Mouse (Mus musculus) spleen, embryonic (tissue): ENCODE measurements around the gene 5730596B20Rik.

Source experiments
- CTCF ChIA-PET: fragments of 350-600 bp; sonication (Branson Sonifier 250); formaldehyde crosslinking; loops from one replicate; lab custom pipeline; 2022; lab: Charles Lee

Gene 5730596B20Rik

DNA sequence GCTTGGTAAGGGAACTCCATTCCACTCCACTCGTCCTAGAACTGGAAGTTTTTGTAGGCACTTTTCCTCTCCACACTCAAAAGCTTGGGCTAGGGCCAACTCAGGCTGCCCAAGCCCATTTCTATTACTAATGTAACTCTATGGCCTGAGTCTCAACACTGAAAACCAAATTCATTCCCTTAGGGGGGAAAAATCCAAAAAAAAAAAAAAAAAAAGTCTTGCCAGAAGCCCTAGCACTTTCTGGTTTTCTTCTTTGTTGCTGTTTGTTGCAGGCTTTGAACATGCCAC, 15.3 kb upstream of the 5730596B20Rik start:
- CTCF ChIA-PET: no interaction called here

DNA sequence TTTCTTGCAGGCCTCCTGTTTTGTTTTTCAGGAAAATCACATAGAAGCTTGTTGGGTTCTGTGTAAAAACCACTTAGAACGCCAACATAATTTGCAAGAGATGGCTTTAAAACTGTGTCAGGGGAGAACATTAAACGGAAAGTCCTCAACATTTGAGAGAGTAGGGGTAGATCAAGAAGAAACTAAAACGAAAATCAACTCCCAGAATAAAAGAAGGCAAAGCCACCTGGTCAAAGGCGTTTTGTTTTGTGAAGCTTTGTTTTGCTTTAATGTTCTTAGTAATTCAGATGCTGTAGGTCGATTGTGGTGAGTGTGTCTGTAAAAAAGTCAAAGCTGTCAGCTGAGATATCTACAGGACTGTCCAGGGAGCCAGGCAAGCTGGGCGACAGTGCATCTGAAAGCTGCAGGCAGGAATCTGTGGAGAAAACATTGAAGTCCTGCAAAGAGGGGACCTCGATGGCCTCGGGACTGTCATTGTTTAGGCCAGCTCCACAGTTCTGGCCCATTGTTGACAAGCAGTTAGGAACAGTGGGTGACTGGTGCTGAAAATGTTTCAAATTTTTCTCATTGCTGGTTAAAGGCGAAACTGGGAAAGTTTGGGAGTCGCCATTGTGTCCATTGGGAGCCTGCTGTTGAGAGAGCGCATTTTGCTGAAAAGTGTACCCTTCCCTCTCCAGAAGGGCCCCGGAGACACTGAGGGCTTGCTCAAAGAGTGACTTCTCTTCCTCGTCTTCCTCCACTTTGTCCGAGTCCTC, 14.5 kb upstream of the 5730596B20Rik start:
- CTCF ChIA-PET: no interaction called here

DNA sequence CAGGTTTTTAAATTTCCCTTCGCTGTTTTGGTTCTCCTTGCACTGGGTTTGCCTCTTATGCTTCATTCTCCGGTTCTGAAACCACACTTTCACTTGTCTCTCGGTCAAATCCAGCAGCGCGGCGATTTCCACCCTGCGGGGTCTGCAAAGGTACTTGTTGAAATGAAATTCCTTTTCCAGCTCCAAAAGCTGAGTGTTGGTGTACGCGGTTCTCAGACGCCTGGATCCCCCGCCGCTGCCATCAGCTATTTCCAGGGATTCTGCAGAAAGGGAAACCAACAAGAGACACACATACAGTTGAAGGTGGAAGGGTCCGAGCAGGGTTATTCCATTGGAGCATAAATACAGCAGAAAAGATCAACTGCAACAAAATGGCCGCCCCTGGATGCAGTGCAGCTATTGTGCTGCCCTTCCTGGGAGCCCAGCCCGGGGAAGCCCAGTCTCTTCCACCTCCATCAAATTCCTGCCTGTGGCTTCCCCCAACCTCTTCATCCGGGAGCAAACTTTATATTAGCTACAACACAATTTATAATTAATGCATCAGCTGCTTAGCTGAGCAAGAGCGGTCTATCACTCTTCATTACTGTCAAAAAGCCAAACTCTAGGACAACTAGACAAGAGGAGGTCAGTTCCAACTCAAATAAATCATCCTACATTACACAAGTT, 13.8 kb upstream of the 5730596B20Rik start:
- CTCF ChIA-PET: no interaction called here

DNA sequence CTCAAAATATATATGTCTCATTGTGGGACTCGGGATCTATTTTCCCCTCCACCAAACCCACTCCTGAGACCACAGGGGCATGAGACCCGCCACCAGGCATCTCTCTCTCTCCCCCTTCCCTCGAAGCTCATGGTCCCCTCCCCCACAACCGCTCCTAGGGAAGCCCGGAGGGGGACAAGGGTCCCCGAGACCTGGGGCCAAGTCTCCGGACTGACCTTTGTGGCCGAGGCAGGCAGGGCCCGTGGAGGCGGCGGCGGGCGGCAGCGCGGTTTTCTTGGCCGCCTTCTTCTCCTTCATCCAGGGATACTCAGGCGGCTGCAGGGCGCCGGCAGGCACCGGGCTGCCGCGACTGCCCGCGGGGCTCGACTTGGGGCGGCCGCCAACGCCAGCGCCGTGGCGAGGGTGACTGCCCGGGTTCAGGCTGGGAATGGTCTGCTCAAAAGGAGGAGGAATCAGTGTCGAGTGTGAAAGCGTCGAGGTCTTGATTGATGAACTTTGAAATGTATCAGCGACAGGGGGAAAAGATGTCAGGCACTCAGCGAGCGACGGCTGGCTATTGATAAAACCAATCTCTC, 13.2 kb upstream of the 5730596B20Rik start:
- CTCF ChIA-PET: no interaction called here

DNA sequence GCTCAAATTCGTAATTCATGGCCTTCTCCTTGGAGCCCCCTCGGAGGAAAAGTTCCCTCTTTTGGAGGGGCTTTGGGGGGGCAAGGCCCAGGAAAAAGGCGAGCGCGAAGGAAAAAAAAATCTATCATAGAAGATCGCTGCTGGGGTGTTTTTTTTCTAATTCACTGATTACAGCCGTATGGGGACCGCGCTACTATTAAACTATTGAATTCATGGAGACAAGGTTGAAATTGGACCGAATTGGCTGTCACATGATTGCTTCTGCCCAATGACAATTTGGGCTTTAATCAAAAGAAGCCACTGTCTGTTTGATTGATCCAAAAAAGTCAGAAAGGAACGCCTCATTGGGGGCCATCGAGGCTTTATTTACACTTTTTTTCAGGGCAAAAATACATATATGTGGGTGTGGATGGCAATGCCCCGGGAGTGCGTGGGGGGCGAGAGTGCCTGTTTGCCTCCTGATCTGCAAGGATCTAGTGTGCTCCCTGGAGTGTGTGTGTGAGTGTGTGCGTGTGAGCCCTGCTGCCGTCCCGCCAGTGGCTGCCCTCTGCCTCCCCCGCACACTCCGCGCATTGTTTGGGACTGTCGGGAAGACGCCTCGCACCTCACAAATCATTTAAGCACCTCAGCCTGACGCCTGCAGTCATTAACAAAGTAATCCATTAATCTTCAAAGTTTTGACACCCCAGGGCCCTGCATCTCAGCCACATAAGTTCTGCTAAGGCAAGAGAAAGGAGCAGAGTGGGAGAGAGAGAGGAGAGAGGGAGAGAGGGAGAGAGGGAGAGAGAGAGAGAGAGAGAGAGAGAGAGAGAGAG, 12.5 kb upstream of the 5730596B20Rik start, which contains the start of gene Hoxa2:
Hoxa2 (minus strand) TSS at position 206 of the 815 bp plus-strand sequence.
- CTCF ChIA-PET: no interaction called here

DNA sequence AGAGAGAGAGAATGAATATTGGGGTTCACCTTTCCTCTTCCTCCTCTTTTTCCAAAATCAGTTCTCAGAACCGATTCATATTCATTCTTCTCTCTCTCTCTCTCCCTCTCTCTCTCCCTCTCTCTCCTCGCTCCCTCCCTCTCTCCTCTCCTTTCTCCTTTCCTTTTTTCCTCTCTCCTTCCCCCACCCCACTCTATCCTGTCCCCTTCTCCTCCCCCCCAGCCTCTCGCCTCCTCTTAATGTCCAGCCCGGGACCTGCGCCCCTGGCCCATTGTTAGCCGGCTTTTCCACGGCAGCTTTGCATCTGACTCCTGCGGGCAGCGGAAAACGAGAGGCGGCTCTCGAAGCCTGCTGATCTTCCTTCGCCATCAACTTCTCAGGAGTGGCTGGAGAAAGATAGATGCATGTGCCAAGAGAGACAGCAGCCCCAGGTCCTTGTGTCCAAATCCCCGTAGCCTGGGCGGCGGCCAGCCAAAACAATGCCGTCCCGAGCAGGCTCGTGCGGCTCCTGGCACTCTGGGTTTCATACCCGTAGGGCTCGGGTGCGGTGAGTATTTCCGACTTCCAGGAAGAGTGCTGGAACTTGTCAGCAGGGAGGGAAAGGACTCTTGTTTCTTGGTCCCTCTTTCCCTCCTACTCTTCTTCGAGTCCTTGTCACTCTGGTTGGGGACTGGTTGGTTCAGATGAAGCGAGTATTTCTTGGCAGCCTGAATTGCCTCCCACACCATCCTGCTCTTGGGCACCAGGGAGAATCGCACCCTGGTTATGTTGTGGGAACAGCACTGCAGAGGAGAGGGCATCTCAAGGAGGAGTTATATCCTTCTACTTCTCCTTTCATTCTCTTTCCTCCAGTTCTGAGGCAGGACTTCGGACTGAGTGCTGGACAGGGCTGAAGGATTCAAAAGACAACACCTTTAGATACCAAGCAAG, 11.6 kb upstream of the 5730596B20Rik start:
- CTCF ChIA-PET: no interaction called here

DNA sequence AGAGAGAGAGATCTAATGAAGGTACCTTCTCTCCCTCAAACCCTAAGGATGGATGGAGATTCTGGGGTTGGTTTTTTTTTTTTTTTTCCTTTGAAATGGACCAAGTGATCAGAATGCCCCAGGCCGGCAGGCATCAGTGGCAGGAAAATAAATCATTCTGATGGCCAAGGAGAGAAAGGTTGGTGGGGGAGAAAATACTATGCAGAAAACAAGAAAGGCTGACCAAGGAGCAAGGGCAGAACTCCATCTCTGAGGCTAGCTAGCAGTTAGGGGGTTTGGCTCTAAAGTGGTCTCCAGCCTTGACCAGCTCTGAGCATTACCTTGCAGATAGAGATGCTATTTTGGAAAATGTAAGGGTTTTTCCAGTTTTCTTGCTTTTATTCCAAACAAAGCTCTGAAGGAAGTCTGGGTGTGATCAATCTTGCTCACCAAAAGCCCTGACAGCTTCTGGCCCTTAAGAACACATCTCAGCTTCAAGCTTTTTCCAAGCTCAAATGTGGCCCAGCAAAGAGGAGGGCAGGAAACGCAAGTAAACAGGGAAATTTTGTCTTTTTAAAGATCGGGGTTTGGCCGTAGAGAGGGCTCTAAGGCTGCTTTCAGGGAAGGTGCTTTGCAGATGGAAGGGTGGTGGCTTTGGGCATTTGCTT, 10.7 kb upstream of the 5730596B20Rik start:
- CTCF ChIA-PET: no interaction called here

DNA sequence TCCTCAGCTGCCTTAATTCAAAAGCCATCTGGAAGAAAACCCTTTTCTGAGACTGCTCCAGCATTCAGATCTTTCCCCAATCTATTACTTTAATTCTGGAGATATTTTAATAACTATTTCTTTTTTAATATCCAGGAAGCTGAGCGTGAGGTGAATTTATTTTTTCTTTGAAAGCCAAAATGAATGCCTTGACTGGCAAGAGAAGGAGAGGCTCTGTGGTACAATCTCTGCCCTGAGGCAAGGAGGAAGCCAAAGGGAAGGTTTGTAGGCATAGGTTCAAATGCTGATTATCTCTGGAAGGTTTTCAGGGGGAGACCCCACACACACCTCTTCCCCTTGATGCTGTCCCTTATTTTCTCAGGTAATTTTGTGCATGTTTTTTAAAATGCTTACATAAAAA, 10.1 kb upstream of the 5730596B20Rik start:
- CTCF ChIA-PET: no interaction called here

DNA sequence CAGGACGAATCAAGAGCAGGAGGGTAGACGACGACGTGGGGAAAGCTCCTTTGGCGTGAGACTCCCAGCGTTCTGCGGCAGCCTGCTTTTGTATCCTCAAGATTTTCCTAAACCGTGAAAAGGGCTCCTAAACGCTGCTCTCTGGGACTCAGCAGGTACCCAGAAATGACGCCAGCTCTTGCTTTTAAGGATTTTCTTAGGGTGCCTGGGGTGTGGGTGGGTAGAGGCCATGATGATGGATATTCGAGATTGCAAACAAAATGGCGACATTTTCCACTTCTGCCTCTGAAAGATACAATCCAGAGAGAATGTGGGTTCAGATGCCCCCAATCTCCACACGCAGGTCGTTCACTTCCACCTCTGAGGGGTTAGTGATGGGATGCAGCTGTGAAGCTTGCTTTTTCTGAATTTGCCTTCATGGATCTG, 9.5 kb upstream of the 5730596B20Rik start:
- CTCF ChIA-PET: interaction anchor here (0.6 kb wide), 1 partner anchor 296 kb away, joined by 13 read pairs; no protein-coding TSS in a partner anchor

DNA sequence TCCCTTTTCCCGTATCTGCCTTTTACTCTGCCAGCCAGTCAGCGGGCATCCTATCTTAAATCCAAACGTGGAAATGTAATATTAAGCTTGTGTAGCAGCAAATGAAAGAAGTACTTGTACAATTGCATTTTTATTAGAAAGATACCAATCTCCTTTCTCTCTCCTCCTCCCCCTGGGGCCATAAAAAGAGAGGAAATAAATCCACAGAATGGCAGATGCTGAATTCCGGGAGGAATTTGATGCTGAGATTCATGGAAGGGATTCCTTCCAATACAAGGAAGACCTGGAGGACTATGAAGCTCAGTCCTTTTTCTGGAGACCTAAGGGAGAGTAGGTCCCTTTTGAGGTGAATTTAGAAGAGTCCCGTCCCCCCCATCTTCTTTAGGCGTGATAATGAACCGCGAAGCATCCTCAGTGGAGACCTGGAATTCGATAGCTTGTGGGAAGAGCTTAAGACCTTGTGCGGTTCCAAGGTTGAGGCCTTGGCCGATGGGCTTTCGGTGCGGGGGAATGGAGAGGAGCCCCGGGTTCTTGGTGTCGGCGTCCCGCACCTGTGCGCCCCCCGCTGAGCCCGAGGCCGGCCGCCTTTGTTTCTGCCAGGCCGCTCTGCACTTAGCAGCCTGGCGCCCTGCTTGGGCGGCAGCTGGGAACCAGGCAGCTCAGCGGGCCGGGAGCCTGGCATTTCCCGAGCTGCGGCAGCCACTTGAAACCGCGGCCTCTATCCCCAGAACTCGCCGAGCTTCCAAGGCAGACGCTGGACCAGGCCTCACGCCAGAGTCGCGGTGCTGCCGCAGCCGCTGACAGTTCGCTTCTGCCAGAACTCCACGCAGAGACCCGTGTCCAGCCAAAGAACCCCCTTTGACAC, 8.9 kb upstream of the 5730596B20Rik start:
- CTCF ChIA-PET: interaction anchor here (0.6 kb wide), 1 partner anchor 297 kb away, joined by 13 read pairs; no protein-coding TSS in a partner anchor

DNA sequence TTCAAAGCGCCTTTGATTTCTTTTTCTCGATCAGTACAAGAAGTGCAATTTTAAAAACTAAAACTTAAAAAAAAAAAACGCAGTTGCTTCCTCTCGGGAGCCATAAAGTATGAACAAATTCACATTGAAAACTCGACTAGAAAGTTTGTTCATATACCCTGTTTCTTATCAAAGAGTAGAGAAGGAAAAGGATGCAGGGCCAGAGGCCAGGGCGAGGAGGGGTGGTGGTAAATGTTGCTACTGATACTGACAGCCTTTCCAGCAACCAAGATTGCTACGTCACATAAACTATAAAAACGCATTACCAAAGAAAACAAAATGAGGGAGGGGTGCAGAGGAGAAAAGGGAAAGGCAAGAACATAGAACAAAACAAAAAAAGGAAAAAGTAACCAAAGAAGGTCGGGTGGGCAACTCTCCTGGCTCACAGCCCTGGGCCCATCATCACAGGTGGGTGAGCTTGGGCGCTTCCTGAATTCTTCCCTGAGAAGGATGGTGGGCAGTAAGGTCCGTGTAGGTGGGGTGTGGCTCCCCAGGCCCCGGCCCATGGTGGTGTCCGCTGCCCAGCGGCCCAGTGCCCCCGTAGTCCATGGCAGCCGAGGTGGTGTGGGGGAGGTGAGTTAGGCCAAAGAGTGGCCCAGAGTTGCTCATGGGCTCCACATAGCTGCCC, 7.7 kb upstream of the 5730596B20Rik start:
- CTCF ChIA-PET: no interaction called here

DNA sequence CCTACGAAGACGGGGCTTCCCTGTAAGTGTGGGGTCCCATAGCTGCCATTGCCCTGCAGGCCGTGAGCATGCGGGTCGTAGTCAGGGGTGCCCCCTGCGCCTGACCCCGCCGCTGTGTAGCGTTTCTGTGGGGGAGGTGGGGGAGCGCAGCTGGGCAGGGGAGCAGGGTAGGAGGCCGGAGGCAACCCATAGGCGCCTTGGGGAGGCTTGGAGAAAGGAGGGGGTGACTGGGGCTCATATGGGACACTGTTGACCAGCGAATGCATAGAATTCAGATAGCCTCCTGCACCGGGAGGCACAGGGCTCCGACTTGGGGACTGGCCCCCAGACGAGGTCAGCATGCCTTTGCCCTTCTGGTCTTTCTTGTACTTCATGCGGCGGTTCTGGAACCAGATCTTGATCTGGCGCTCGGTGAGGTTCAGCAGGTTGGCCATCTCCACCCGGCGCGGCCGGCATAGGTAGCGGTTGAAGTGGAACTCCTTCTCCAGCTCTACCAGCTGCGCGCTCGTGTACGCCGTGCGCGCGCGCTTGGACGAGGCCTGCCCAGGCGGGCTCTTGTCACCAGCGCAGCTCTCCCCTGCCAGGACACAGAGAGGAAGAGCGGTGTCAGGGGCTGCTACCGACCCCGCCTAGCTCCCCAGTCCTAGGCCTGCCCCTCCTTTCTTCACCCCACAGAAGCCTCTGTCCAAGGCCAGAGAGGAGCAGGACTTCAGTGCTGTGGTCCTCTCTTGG, 7.0 kb upstream of the 5730596B20Rik start:
- CTCF ChIA-PET: no interaction called here

DNA sequence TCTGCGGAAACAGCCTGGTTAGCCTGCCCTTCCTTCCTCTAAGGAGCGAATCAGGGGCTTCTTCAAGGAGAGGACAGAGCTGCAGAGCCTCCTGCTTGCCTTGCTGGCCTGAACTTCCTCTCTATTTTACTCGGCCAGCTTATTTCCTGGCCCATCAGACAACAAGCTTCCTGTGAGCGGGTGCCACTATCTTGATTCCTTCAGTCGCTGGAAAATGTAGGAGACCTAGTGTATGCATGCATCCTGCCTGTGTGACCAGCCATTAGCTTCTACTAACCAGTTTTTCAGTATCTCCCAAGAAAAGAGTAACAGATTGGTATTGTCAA, 6.4 kb upstream of the 5730596B20Rik start:
- CTCF ChIA-PET: no interaction called here

DNA sequence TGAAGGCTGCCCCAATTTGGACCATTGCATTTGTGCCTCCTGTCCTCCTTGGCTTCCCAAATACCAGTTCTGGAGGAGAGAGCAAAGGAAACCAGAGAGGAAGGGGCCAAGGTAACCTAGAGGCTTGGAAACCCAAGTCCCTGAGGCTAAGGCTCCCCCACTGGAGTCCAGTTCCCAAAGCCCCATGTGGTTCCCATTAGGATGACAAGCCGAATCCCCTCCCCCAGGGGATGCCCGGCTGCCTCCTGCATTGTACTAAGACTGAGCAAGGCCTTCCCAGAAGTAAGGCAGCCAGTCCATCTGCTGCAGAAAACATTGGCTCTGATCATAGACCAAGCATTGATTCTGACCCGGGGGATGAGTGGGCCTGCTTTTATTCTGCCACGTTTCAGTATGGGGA, 6.0 kb upstream of the 5730596B20Rik start:
- CTCF ChIA-PET: no interaction called here

DNA sequence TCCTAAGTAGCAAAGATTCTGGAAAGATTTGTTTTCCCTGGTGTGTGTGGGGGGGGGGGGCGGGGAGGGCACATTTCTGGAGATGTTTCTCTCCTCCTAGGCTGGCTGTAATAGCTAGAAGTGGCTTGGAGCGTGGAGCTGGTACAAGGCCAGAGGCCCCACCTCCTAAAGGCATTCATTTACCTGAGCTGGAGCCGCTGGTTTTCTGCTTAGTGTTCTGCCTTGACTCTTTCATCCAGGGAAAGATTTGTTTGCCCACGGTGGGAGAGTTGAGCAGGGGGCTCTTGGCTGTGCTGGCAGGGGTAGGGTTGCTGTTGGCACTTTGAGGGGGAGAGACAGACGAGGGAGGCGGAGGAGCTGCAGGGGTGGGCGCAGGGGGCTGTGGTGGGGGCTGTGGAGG, 5.4 kb upstream of the 5730596B20Rik start:
- CTCF ChIA-PET: no interaction called here

DNA sequence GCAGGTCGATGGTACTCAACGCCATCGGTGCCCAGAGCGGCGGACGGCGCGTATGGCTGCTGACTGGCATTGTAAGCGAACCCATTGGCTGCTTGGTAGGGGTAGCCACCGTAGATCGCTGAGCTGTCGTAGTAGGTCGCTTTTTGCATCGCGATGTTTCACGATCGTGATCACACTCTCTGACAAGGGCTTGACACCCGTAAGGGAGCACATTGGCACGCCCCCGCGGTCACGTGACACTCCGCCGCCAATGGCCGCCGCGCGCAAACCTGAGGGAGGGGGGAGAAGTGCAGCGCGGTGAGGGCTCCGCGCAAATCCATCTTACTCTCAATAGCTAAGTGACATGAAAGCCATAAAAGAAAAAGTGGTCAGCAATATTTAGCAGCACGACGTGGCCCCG, 4.8 kb upstream of the 5730596B20Rik start:
- CTCF ChIA-PET: no interaction called here

DNA sequence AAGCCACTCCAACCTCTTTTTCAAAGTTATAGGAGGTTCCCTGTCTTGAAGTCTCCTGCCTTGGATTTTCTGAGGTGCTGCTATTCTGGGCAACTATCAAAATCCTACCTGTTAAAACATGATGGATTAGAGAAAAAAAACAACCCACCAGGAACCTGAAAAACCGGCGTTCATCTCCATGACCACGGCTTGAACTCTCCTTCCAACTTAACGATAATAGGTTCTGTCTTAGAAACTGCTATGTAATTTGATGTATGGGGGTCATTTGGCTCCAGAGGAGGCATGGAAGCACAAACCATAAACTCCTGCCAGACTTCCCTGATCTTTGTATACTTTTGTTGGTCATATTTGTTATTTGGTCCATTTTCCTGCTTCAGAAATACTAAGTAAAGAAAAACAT, 3.6 kb upstream of the 5730596B20Rik start:
- CTCF ChIA-PET: no interaction called here

DNA sequence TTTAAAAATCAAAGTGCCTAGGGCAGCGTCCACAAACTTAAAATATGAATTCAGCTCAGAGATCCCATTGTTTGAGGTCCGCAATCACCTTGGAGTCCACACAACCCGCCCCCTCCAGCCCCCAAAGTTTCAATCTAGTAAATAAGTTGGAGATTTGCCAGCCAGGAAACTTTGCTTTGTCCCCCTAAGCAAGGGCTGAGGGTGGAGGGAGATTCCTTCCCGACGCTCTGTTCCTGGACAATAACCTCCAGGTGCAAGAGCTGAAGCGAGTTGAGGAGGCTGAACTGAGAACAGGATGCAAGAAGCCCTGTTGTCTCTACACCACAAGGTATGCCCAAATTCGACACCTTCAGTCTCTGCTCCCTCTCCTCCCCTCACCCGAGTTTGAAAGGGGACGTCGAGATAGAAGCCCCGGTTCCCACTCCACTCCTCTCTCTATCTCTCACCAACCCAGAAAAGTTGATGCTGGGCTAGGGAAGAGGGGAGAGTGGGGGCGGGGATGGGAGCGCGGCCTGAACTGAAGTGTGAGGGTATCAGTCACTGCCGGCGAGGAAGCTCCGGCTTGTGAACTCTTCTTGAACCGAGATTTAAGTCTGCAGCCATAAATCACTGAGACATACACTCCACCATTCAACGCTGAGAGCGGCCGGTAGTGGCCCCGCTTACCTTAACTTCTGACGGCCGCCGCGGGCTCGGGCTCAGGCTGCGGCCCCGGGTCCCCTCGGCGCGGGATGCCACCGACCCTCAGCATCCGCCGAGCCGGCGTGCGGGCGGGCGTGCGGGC, 2.1 kb upstream of the 5730596B20Rik start:
- CTCF ChIA-PET: no interaction called here
